Mouse (Mus musculus) thymus, adult 2 months (tissue): ENCODE results near the gene Map3k7. TPM values are rescaled to one million over a fixed set of nuclear protein-coding genes. Genes with fewer than 3 reads are reported as not detected.

Experiments used
- DNase-seq: peaks from one replicate; pipeline ENCODE4 v3.0.0; 2021
- H3K27ac ChIP-seq: fragments of 200-500 bp; 2 replicates; pipeline ENCODE4 v1.5.1; 2012; ENCODE audit warnings: low read length, control low read depth; ENCODE audit not compliant: control insufficient read depth, insufficient read depth
- H3K27me3 ChIP-seq: fragments of 200-500 bp; 2 replicates; pipeline ENCODE4 v1.6.1; 2012; ENCODE audit warnings: mild to moderate bottlenecking, low read length, moderate library complexity, mixed read lengths; ENCODE audit not compliant: control insufficient read depth, insufficient read depth
- H3K36me3 ChIP-seq: fragments of 200-500 bp; 2 replicates; pipeline ENCODE4 v1.6.1; 2012; ENCODE audit warnings: mild to moderate bottlenecking, low read length, moderate library complexity; ENCODE audit not compliant: control insufficient read depth, insufficient read depth
- H3K4me1 ChIP-seq: fragments of 200-500 bp; replicated peaks from 2 replicates; pipeline ENCODE4 v1.6.1; 2012; ENCODE audit warnings: low read length; ENCODE audit not compliant: control insufficient read depth, insufficient read depth
- H3K4me3 ChIP-seq: fragments of 200-500 bp; 2 replicates; pipeline ENCODE4 v1.5.1; 2012; ENCODE audit warnings: mild to moderate bottlenecking, low read length, control low read depth, moderate library complexity; ENCODE audit not compliant: control insufficient read depth, insufficient read depth
- CTCF ChIP-seq: fragments of 200-500 bp; IDR thresholded peaks from 2 replicates; pipeline ENCODE4 v1.5.1; 2012; ENCODE audit warnings: mild to moderate bottlenecking, control low read depth, low read length, moderate library complexity, borderline replicate concordance; ENCODE audit not compliant: control insufficient read depth, poor library complexity, insufficient read depth; ENCODE audit errors: extremely low read depth
- POLR2A ChIP-seq: fragments of 200-500 bp; IDR thresholded peaks from 2 replicates; pipeline ENCODE4 v1.6.1; 2012; ENCODE audit warnings: mild to moderate bottlenecking, low read length, control low read depth, moderate library complexity; ENCODE audit not compliant: control insufficient read depth, poor library complexity, insufficient read depth; ENCODE audit errors: extremely low read depth
- WGBS: fragments of 180-500 bp; shearing (Covaris S2); methylation state at CpG from one replicate; pipeline ENCODE4 v1.1.7; 2018; 5-methylcytosine and 5-hydroxymethylcytosine counted together
- polyA plus RNA-seq: library from polyadenylated mRNA; depleted of rRNA; stranded (reverse); fragments of >200 nt; gene quantifications from 2 replicates; pipeline ENCODE4 v1.2.3, GENCODE M21; 2012

Gene Map3k7
- polyA plus RNA-seq, 1 experiment = 74.5 TPM

DNA sequence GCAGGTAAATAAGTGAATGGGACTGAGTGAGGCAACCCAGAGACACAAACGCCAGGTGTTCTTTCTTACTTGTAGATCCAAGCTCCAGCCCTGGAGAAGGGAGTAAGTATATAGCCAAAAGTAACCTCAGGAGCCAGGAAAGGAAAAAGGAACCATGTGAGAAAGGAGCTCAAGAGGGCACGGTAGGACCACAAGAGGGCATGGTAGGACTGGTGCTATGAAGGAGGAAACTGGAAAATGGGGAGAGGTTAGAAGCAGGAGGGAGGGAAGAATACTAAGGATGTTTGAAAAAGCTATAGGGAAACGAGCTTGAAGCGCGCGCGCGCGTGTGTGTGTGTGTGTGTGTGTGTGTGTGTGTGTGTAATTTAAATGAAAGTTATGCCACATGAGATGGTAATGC, 63.2 kb downstream of the Map3k7 start:
- Histone ChIP-seq H3K36me3 (no peaks in the 10 kb centered on the region), H3K27me3 (no peaks in the 10 kb centered on the region), H3K4me1 (0 out of 2 replicates have a peak, but pooled peaks cover 3% of the 10 kb centered on the region), H3K4me3 (no peak overlapping the region), H3K27ac (no peak overlapping the region)
- no peak for DNase-seq
- 88% methylated on average over 9 of the region's 9 CpGs for WGBS
- TF ChIP-seq CTCF (no peak), POLR2A (no peak)

DNA sequence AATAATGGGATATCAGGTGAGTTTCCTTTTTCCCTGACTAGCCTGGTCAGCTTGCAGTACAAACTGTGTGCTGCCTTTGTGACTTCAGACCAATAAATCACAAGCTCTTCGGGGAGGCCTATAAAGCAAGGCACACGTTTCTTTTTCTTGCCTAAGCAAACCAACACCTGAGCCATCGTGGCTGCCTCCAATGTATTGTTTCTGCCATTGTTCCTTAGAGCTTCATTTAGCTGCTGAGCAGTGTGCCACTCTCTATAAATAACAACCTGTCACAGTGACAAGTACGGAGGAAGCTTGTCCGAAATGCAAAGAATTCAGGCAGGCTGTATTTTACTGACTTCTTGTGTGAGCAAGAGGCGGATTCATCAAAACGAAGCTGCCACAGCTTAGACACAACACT, 73.4 kb downstream of the Map3k7 start:
- H3K27me3 ChIP-seq = no peaks in the 10 kb centered on the region
- H3K4me1 ChIP-seq = no peaks in the 10 kb centered on the region
- no peak for DNase-seq
- no peak overlapping the region for H3K4me3 ChIP-seq
- no peak for TF ChIP-seq CTCF
- no peak for TF ChIP-seq POLR2A
- H3K27ac ChIP-seq = no peak overlapping the region
- WGBS = 67% methylated on average over 7 of the region's 7 CpGs
- no peaks in the 10 kb centered on the region for H3K36me3 ChIP-seq

DNA sequence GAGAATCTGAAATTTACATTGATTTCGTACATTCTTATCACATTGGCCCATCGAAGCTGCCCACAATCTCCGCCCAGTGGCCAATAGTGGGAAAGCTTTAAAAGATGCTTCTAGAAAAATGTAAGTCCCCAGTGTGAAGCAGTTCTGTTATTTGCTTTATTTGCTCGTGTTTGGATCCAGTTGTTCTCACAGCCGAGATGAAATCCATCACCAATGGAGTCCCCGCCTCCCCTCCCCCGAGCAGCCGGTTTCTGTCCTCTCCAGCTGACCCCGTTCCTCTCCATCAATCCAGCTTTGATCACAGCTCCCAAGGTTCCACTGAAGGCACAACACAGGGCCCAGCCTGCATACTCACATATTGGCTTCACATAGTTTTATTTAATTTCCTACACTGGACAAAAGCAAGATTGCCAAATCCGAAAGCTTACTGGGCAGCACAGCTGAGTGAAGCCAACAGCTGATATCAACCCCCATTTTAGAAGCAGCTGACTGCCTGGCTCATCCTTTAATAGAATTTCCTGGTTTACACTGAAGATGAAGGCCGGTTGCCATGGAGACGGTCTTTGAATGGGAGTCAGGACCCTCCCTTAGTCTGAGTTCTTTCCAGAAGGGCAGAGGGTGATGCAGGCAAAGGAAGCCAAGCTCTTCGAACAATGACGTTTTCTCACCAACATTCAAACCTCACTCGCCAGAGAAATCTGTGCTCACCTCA, 78.0 kb downstream of the Map3k7 start:
- H3K27ac ChIP-seq = no peak overlapping the region
- H3K27me3 ChIP-seq = no peaks in the 10 kb centered on the region
- no peak overlapping the region for H3K4me3 ChIP-seq
- DNase-seq = no peak
- no peak for TF ChIP-seq POLR2A
- TF ChIP-seq CTCF = no peak
- no peaks in the 10 kb centered on the region for H3K4me1 ChIP-seq
- H3K36me3 ChIP-seq = no peaks in the 10 kb centered on the region
- 84% methylated on average over 15 of the region's 15 CpGs for WGBS

- no peak overlapping the region for H3K4me3 ChIP-seq
- H3K36me3 ChIP-seq = no peaks in the 10 kb centered on the region
- WGBS = 82% methylated on average over 5 of the region's 5 CpGs
- H3K27me3 ChIP-seq = no peaks in the 10 kb centered on the region
- H3K27ac ChIP-seq = no peak overlapping the region
- TF ChIP-seq CTCF (no peak), POLR2A (no peak)
- no peak for DNase-seq
- H3K4me1 ChIP-seq = no peaks in the 10 kb centered on the region
Measured at GRCm38 (mm10) chr4:32045234-32045633, 81.3 kb downstream of the Map3k7 start.

- Histone ChIP-seq H3K4me1 (peaks cover 8% of the 10 kb centered on the region), H3K36me3 (no peaks in the 10 kb centered on the region), H3K4me3 (no peak overlapping the region), H3K27me3 (no peaks in the 10 kb centered on the region), H3K27ac (no peak overlapping the region)
- no peak for DNase-seq
- 77% methylated on average over 4 of the region's 4 CpGs for WGBS
- TF ChIP-seq CTCF (no peak), POLR2A (no peak)
Measured at GRCm38 (mm10) chr4:32049824-32050223, 85.9 kb downstream of the Map3k7 start.

DNA sequence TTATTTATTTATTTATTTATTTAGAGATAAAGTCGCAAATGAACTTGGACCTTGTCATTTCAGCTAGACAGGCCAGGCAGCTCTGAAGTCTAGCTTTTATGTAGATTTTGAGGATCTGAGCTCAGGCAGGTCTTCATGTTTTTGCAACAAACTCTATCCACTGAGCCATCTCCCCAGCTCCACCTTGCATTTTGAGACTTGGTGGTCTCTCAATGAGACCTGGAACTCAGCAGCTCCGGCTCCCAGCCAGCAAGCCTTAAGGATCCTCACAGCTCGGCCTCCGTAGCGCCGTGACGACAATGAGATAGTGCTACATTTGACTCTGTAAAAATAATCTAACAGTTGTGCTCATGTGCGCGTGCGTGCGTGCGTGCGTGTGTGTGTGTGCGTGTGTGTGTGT, 89.3 kb downstream of the Map3k7 start:
- H3K4me1 ChIP-seq = peaks cover 8% of the 10 kb centered on the region
- WGBS = 98% methylated on average over 14 of the region's 14 CpGs
- no peaks in the 10 kb centered on the region for H3K36me3 ChIP-seq
- no peak overlapping the region for H3K4me3 ChIP-seq
- DNase-seq = no peak
- no peak for TF ChIP-seq CTCF
- no peak for TF ChIP-seq POLR2A
- no peaks in the 10 kb centered on the region for H3K27me3 ChIP-seq
- no peak overlapping the region for H3K27ac ChIP-seq
